ENCODE assay signal across 8 mouse cellular contexts in genomic region chr2:4881350-4882248, GRCm38 (mm10). TPM values are rescaled to one million over a fixed set of nuclear protein-coding genes. Genes with fewer than 3 reads are reported as not detected.
DNase-seq lines count a peak whose midpoint lies in the region; ATAC-seq and TF ChIP-seq lines count a peak whose summit lies in the region.

TSS of gene Sephs1 (plus strand) at chr2:4881564.

- peak within 1 kb of the TSS; percentile 100 for H3K27ac ChIP-seq in hindbrain, embryonic 10.5 days
- H3K27ac ChIP-seq in lung, embryonic 16.5 days (ENCODE audit: low read length): peak within 1 kb of the TSS; percentile 99
- peak within 1 kb of the TSS; percentile 47; the same call in 1 of the 2 replicates for H3K27ac ChIP-seq in thymus, adult 2 months (ENCODE audit: control insufficient read depth, insufficient read depth, low read length)

- peaks cover 26% of the 10 kb centered on the region for H3K36me3 ChIP-seq in hindbrain, embryonic 10.5 days
- peaks cover 13% of the 10 kb centered on the region for H3K36me3 ChIP-seq in lung, embryonic 16.5 days (ENCODE audit: control insufficient read depth, insufficient read depth, low read length)
- H3K36me3 ChIP-seq in thymus, adult 2 months (ENCODE audit: control insufficient read depth, insufficient read depth, low read length): peaks cover 7% of the 10 kb centered on the region; the same call in 1 of the 2 replicates

- TF ChIP-seq CTCF in thymus, adult 2 months (IDR thresholded peaks at IDR 0.05; ENCODE audit: borderline replicate concordance, control insufficient read depth, extremely low read depth, insufficient read depth, low read length, poor library complexity): no peak

- peak; percentile 91 for DNase-seq in Muller cell, postnatal 12 days (ENCODE audit: inconsistent ontology term)
- peak; percentile 88 for DNase-seq in cerebellum, adult 9-10 months
- peak; percentile 50 to 81 for DNase-seq in frontal cortex, adult 2 months (ENCODE audit: extremely low spot score in 1 of 2, low spot score in 1 of 2)
- peak; percentile 84 for DNase-seq in hindbrain, embryonic 10.5 days (ENCODE audit: low spot score)
- peak; percentile 79 for DNase-seq in layer of hippocampus, adult 9-11 months
- DNase-seq in ovary, adult 18-20 months (ENCODE audit: low spot score): peak; percentile 80
- DNase-seq in thymus, adult 2 months: peak; percentile 81

- peak within 1 kb of the TSS; percentile 73 for H3K4me2 ChIP-seq in lung, embryonic 16.5 days (ENCODE audit: low read depth, low read length)

- H3K4me1 ChIP-seq in hindbrain, embryonic 10.5 days (replicated peaks): peaks cover 29% of the 10 kb centered on the region
- H3K4me1 ChIP-seq in lung, embryonic 16.5 days (replicated peaks; ENCODE audit: control insufficient read depth, insufficient read depth, low read length): peaks cover 12% of the 10 kb centered on the region
- peaks cover 3% of the 10 kb centered on the region; the same call in 1 of the 2 replicates for H3K4me1 ChIP-seq in thymus, adult 2 months (replicated peaks; ENCODE audit: control insufficient read depth, insufficient read depth, low read length)

- H3K4me3 ChIP-seq in hindbrain, embryonic 10.5 days: peak within 1 kb of the TSS; percentile 91
- peak within 1 kb of the TSS; percentile 92 for H3K4me3 ChIP-seq in lung, embryonic 16.5 days (ENCODE audit: low read length)
- H3K4me3 ChIP-seq in thymus, adult 2 months (ENCODE audit: control insufficient read depth, insufficient read depth, low read length): peak within 1 kb of the TSS; percentile 97

- H3K27me3 ChIP-seq in hindbrain, embryonic 10.5 days (ENCODE audit: insufficient read depth, poor library complexity, severe bottlenecking): no peaks in the 10 kb centered on the region
- no peaks in the 10 kb centered on the region for H3K27me3 ChIP-seq in lung, embryonic 16.5 days (ENCODE audit: control insufficient read depth, insufficient read depth, low read depth, low read length)
- no peaks in the 10 kb centered on the region for H3K27me3 ChIP-seq in thymus, adult 2 months (ENCODE audit: control insufficient read depth, insufficient read depth, low read length)

- under 1% methylated on average over 114 of the region's 115 CpGs for WGBS in hindbrain, embryonic 10.5 days
- 0% methylated on average over 68 of the region's 115 CpGs for WGBS in lung, embryonic 16.5 days
- under 1% methylated on average over 112 of the region's 115 CpGs for WGBS in thymus, adult 2 months

- peak; percentile 81 for ATAC-seq in lung, embryonic 16.5 days (ENCODE audit: low read depth)

- peak within 1 kb of the TSS; percentile 99 for H3K9ac ChIP-seq in lung, embryonic 16.5 days (ENCODE audit: low read length)

- 0 out of 2 replicates have a peak, but pooled peaks have one; percentile 9 for TF ChIP-seq POLR2A in thymus, adult 2 months (IDR thresholded peaks at IDR 0.05; ENCODE audit: control insufficient read depth, extremely low read depth, insufficient read depth, low read length, poor library complexity)

- H3K9me3 ChIP-seq in hindbrain, embryonic 10.5 days: no peaks in the 10 kb centered on the region
- H3K9me3 ChIP-seq in lung, embryonic 16.5 days (ENCODE audit: control insufficient read depth, low read length): no peaks in the 10 kb centered on the region

RNA-seq across cellular contexts. Expression of gene Sephs1, which starts in this region (rescaled TPM):
- polyA plus RNA-seq in frontal cortex, adult 2 months (2012; rRNA removed): 22.8 and 23.2 TPM in 2 replicates
- polyA plus RNA-seq in hindbrain, embryonic 10.5 days (2016; fragmentation: Nextera tagmentation; extraction: Ambion mirVana): 109 and 122 TPM in 2 replicates
- polyA plus RNA-seq in lung, embryonic 16.5 days (2015; fragmentation: Nextera tagmentation; extraction: Ambion mirVana): 85.6 and 89.5 TPM in 2 replicates
- polyA plus RNA-seq in thymus, adult 2 months (2012; rRNA removed): 34.4 and 38.0 TPM in 2 replicates

Comparison
In these comparisons a context has a peak if more than half of its experiments do, and no peak if none do; other contexts are left out.
1. Peak in every context shown above with its lines: DNase-seq, ATAC-seq, H3K4me3 ChIP-seq and H3K27ac ChIP-seq.
2. H3K27ac ChIP-seq: peak in every context shown above with its lines; median percentile 100 in hindbrain, embryonic 10.5 days; 99 in lung, embryonic 16.5 days; 47 in thymus, adult 2 months.